Mouse (Mus musculus): Measurements from ENCODE around the gene Ech1. TPM values are rescaled to one million over a fixed set of nuclear protein-coding genes. Genes with fewer than 3 reads are reported as not detected.

Ech1 gene
- total and polyA plus RNA-seq, 2 experiments: 625 to 636 TPM

DNA sequence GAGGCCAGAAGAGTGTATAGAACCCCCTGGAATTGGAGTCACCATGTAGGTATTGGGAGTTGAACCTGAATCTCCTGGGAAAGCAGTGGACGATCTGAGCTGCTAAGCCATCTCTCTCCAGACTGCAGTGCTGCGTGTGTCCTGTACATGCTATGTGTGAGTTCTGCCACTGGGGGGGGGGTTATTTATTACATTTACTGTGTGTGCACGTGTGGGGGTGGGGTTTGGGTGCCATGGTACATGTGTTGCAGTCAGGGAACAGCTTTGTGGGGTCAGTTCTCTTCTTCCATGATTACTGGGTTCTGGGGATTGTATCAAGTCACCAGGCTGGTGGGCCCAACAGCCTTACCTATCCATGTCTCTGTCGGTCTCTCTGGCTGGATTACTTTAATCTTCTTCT lies 18.1 kb upstream of the Ech1 start:
- no peak for DNase-seq (ENCODE audit: extremely low read depth, low read depth, low spot score)
- Histone ChIP-seq H3K4me1 (ENCODE audit: control insufficient read depth, insufficient read depth, low read length) (peaks cover 9% of the 10 kb centered on the region), H3K4me3 (ENCODE audit: insufficient read depth, low read depth, low read length) (no peak overlapping the region), H3K27me3 (ENCODE audit: control insufficient read depth, insufficient read depth, low read length) (no peaks in the 10 kb centered on the region), H3K36me3 (ENCODE audit: control insufficient read depth, insufficient read depth, low read length) (0 out of 2 replicates have a peak, but pooled peaks cover under 1% of the 10 kb centered on the region), H3K79me2 (ENCODE audit: control insufficient read depth, insufficient read depth, low read length) (peaks cover under 1% of the 10 kb centered on the region; the same call in 1 of the 2 replicates), H3K27ac (replicated peaks; ENCODE audit: insufficient read depth, low read depth, low read length) (no peak overlapping the region), H3K9ac (ENCODE audit: low read depth, low read length) (no peak overlapping the region)
- 69% methylated on average over 4 of the region's 4 CpGs for WGBS
- TF ChIP-seq CTCF (IDR thresholded peaks at IDR 0.05; ENCODE audit: low read depth, low read length) (no peak), POLR2A (IDR thresholded peaks at IDR 0.05; ENCODE audit: extremely low read depth, insufficient read depth, low read length) (no peak)

DNA sequence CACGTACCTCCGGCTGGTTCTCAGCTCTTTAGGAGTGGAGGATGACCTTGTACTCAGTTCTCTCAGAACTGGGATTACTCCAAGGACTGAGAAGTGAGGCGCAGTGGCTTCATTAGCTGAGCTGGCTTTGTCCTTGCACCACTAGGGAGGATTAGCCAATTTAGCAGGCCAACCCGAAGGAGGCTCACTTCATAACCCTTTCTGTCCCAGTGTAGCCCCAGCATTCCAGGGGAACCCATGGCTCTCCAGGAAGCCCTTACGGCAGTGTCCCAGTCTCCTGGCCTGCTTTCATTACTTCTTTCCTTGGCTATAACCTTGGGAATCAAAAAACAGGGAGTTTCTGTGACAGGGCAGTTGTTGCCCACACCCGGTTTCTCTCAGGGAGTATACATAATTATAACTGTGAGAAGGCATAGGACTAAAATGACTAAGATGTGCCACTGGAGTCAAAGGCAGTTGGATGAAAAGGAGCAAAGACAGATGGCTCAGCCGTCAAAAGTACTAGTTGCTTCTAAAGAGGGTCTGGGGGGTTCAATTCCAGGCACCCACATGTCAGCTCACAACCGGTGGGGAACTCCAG lies 17.3 kb upstream of the Ech1 start:
- 45% methylated on average over 6 of the region's 8 CpGs for WGBS
- no peak for DNase-seq (ENCODE audit: extremely low read depth, low read depth, low spot score)
- Histone ChIP-seq H3K4me1 (ENCODE audit: control insufficient read depth, insufficient read depth, low read length) (peaks cover 13% of the 10 kb centered on the region), H3K27me3 (ENCODE audit: control insufficient read depth, insufficient read depth, low read length) (no peaks in the 10 kb centered on the region), H3K36me3 (ENCODE audit: control insufficient read depth, insufficient read depth, low read length) (peaks cover 3% of the 10 kb centered on the region; the same call in 1 of the 2 replicates), H3K4me3 (ENCODE audit: insufficient read depth, low read depth, low read length) (peak overlapping the region; percentile 79; the same call in 1 of the 2 replicates), H3K79me2 (ENCODE audit: control insufficient read depth, insufficient read depth, low read length) (peaks cover 9% of the 10 kb centered on the region; the same call in 1 of the 2 replicates), H3K27ac (replicated peaks; ENCODE audit: insufficient read depth, low read depth, low read length) (peak overlapping the region; percentile 96), H3K9ac (ENCODE audit: low read depth, low read length) (peak overlapping the region; percentile 88)
- TF ChIP-seq CTCF (IDR thresholded peaks at IDR 0.05; ENCODE audit: low read depth, low read length) (no peak), POLR2A (IDR thresholded peaks at IDR 0.05; ENCODE audit: extremely low read depth, insufficient read depth, low read length) (no peak)

DNA sequence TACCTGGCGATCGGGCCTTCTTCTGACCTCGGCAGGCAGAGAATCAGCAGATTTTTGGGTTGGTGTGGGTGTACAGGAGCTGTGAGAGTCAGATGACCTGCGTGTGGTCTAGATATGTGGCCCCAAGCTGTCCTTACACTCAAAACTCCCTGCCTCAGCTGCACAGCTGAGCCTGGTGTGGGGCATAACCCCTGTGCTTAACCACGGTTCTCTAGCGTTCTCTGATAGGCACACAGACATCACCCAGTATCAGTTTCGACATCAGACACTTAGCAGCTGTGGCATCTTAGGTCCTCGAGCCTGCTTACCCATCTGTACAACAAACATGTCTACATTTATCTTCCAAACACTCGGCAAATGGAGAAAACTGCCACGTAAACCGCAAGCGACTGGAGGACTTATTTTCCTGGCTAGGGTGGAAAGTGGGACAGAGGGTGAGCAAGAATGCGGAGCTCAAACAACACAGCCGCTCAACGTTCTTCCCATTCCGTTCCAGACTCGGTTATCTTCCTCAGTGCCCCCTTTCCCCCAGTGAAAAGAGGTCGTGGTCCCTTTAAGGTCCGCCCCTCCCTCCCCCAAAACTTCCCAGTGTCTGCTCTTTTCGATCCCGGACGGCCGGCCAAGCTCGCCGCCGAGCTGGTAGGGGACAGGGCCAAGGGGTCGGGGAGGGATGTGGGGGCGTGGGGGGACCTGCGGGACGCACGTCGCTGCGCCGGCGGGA lies 16.6 kb upstream of the Ech1 start, which contains the start of gene Hnrnpl:
Hnrnpl (plus strand) TSS at position 321 of the 721 bp plus-strand sequence.
- DNase-seq (ENCODE audit: extremely low read depth, low read depth, low spot score): peak; percentile 65
- peak within 1 kb of the TSS; percentile 96 for H3K27ac ChIP-seq (replicated peaks; ENCODE audit: insufficient read depth, low read depth, low read length)
- H3K9ac ChIP-seq (ENCODE audit: low read depth, low read length): peak within 1 kb of the TSS; percentile 88
- H3K79me2 ChIP-seq (ENCODE audit: control insufficient read depth, insufficient read depth, low read length): peaks cover 9% of the 10 kb centered on the region; the same call in 1 of the 2 replicates
- peaks cover 9% of the 10 kb centered on the region for H3K36me3 ChIP-seq (ENCODE audit: control insufficient read depth, insufficient read depth, low read length)
- peak within 1 kb of the TSS; percentile 79 for H3K4me3 ChIP-seq (ENCODE audit: insufficient read depth, low read depth, low read length)
- no peaks in the 10 kb centered on the region for H3K27me3 ChIP-seq (ENCODE audit: control insufficient read depth, insufficient read depth, low read length)
- WGBS: 2% methylated on average over 35 of the region's 35 CpGs
- peaks cover 9% of the 10 kb centered on the region for H3K4me1 ChIP-seq (ENCODE audit: control insufficient read depth, insufficient read depth, low read length)
- TF ChIP-seq POLR2A (IDR thresholded peaks at IDR 0.05; ENCODE audit: extremely low read depth, insufficient read depth, low read length): no peak
- TF ChIP-seq CTCF (IDR thresholded peaks at IDR 0.05; ENCODE audit: low read depth, low read length): no peak

DNA sequence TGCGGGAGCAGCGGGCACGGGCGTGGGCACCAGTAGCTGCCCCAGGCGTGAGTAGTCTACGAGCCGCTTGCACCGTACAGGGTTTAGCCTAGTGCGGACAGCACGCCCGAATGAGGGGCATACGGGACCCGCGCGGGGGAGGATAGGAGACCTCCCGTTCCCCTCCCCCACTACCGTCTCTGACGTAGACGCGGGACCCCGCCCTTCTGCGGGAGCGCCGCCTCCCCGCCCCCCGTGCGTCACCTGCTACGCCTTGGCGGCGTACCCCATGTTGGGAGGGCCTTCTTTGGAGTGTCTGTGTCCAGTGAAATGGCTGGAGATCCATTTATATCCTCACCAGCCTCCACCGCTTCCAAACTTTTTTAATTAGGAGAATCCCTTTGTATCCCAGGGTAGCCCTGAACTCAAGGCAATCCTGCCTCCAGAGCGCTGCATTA lies 16.0 kb upstream of the Ech1 start:
- Histone ChIP-seq H3K27me3 (ENCODE audit: control insufficient read depth, insufficient read depth, low read length) (no peaks in the 10 kb centered on the region), H3K9ac (ENCODE audit: low read depth, low read length) (peak overlapping the region; percentile 88), H3K79me2 (ENCODE audit: control insufficient read depth, insufficient read depth, low read length) (peaks cover 9% of the 10 kb centered on the region; the same call in 1 of the 2 replicates), H3K36me3 (ENCODE audit: control insufficient read depth, insufficient read depth, low read length) (peaks cover 15% of the 10 kb centered on the region), H3K4me1 (ENCODE audit: control insufficient read depth, insufficient read depth, low read length) (peaks cover 7% of the 10 kb centered on the region), H3K4me3 (ENCODE audit: insufficient read depth, low read depth, low read length) (peak overlapping the region; percentile 79), H3K27ac (replicated peaks; ENCODE audit: insufficient read depth, low read depth, low read length) (peak overlapping the region; percentile 96)
- peak; percentile 77 for DNase-seq (ENCODE audit: extremely low read depth, low read depth, low spot score)
- no peak for TF ChIP-seq POLR2A (IDR thresholded peaks at IDR 0.05; ENCODE audit: extremely low read depth, insufficient read depth, low read length)
- no peak for TF ChIP-seq CTCF (IDR thresholded peaks at IDR 0.05; ENCODE audit: low read depth, low read length)
- 0% methylated on average over 31 of the region's 32 CpGs for WGBS

DNA sequence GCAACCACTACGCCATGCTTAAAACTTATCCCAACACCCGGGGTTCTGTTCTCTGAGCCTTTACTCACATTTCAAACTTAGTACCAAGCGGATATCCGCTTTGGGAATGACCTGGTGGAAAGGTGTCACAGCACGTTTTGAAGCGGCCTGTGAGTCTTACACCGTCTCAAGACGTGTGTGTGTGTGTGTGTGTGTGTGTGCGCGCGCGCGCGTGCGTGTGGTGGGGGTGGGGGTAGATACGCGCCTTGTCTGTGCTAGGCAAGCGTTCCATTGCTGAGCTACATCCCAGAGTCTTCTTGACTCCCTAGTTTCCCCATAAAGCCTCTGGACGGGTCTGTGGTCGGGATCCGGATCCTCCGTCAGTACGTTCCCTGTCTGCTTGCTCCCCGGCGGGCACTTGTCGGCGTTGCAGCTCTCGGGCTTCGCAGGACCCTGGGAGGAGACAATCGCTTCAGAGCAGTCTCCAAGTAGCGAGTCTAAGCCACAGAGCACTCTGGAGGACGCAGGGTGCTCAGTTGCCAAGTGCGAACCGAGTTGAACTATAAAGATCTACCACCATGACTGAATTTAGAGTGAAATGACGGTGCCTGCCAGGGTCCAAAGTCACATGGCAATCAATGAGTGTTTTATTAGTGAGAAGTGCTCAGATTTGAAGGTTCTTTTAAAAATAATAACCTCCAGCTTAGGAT lies 15.5 kb upstream of the Ech1 start:
- H3K36me3 ChIP-seq (ENCODE audit: control insufficient read depth, insufficient read depth, low read length): peaks cover 21% of the 10 kb centered on the region
- no peaks in the 10 kb centered on the region for H3K27me3 ChIP-seq (ENCODE audit: control insufficient read depth, insufficient read depth, low read length)
- peak; percentile 71 for DNase-seq (ENCODE audit: extremely low read depth, low read depth, low spot score)
- under 1% methylated on average over 35 of the region's 35 CpGs for WGBS
- H3K4me3 ChIP-seq (ENCODE audit: insufficient read depth, low read depth, low read length): peak overlapping the region; percentile 79
- peaks cover 9% of the 10 kb centered on the region; the same call in 1 of the 2 replicates for H3K79me2 ChIP-seq (ENCODE audit: control insufficient read depth, insufficient read depth, low read length)
- H3K9ac ChIP-seq (ENCODE audit: low read depth, low read length): peak overlapping the region; percentile 72
- peak overlapping the region; percentile 96 for H3K27ac ChIP-seq (replicated peaks; ENCODE audit: insufficient read depth, low read depth, low read length)
- TF ChIP-seq CTCF (IDR thresholded peaks at IDR 0.05; ENCODE audit: low read depth, low read length) (no peak), POLR2A (IDR thresholded peaks at IDR 0.05; ENCODE audit: extremely low read depth, insufficient read depth, low read length) (no peak)
- peaks cover 7% of the 10 kb centered on the region for H3K4me1 ChIP-seq (ENCODE audit: control insufficient read depth, insufficient read depth, low read length)
